Mouse (Mus musculus) myocyte (in vitro differentiated cells): ENCODE measurements around the gene Impdh2. TPM values are rescaled to one million over a fixed set of nuclear protein-coding genes. Genes with fewer than 3 reads are reported as not detected.

Experiments used
- H3K27me3 ChIP-seq: one replicate; pipeline ENCODE4 v1.6.1; 2011; ENCODE audit not compliant: control insufficient read depth, insufficient read depth, insufficient read length
- H3K36me3 ChIP-seq: one replicate; pipeline ENCODE4 v1.6.1; 2011; ENCODE audit not compliant: control insufficient read depth, insufficient read depth
- H3K4me2 ChIP-seq: one replicate; pipeline ENCODE4 v1.6.1; 2011; ENCODE audit warnings: low read depth, control low read depth
- H3K4me3 ChIP-seq: one replicate; pipeline ENCODE4 v1.5.1; 2011; ENCODE audit warnings: mild to moderate bottlenecking, control low read depth, moderate library complexity
- H3K79me2 ChIP-seq: one replicate; pipeline ENCODE4 v1.6.1; 2011; ENCODE audit not compliant: control insufficient read depth, insufficient read depth
- H3ac ChIP-seq: one replicate; pipeline ENCODE4 v1.6.1; 2011; ENCODE audit not compliant: control insufficient read depth, insufficient read length
- CEBPB ChIP-seq: IDR thresholded peaks from 2 replicates; pipeline ENCODE4 v1.6.1; 2011; ENCODE audit warnings: mild to moderate bottlenecking, moderate library complexity; ENCODE audit not compliant: poor library complexity, insufficient read depth, severe bottlenecking
- E2F4 ChIP-seq: IDR thresholded peaks from one replicate; pipeline ENCODE4 v1.6.1; 2011; ENCODE audit warnings: mild to moderate bottlenecking, control low read depth, moderate library complexity; ENCODE audit not compliant: insufficient read depth
- MAX ChIP-seq: IDR thresholded peaks from one replicate; pipeline ENCODE4 v1.6.1; 2011; ENCODE audit warnings: low read depth, mild to moderate bottlenecking, control low read depth
- MYOD1 ChIP-seq, 3 experiments: IDR thresholded peaks; one replicate each; pipeline ENCODE4 v1.6.1; 2011; ENCODE audit warnings: control low read depth in 2 of 3, low read depth in 2 of 3, mild to moderate bottlenecking in 2 of 3, moderate library complexity in 1 of 3; ENCODE audit not compliant: insufficient read length in 2 of 3, control insufficient read depth in 1 of 3
- MYOG ChIP-seq, 3 experiments: IDR thresholded peaks; one replicate each; pipeline ENCODE4 v1.6.1; 2011; ENCODE audit warnings: control low read depth in 2 of 3, low read depth in 2 of 3, mild to moderate bottlenecking in 2 of 3; ENCODE audit not compliant: insufficient read length in 2 of 3, control insufficient read depth in 1 of 3, insufficient read depth in 1 of 3
- POLR2A ChIP-seq: IDR thresholded peaks from one replicate; pipeline ENCODE4 v1.6.1; 2011; ENCODE audit warnings: low read depth, mild to moderate bottlenecking, control low read depth, moderate library complexity; ENCODE audit not compliant: insufficient read length
- POLR2AphosphoS2 ChIP-seq: IDR thresholded peaks from one replicate; pipeline ENCODE4 v1.6.1; 2011; ENCODE audit warnings: low read depth, control low read depth; ENCODE audit not compliant: insufficient read length
- REST ChIP-seq: IDR thresholded peaks from one replicate; pipeline ENCODE4 v1.6.1; 2011; ENCODE audit warnings: mild to moderate bottlenecking, control low read depth, moderate library complexity; ENCODE audit not compliant: insufficient read depth, insufficient read length
- SRF ChIP-seq: IDR thresholded peaks from one replicate; pipeline ENCODE4 v1.6.1; 2011; ENCODE audit warnings: low read depth; ENCODE audit not compliant: control insufficient read depth, insufficient read length
- TCF12 ChIP-seq: IDR thresholded peaks from one replicate; pipeline ENCODE4 v1.6.1; 2011; ENCODE audit warnings: mild to moderate bottlenecking, control low read depth; ENCODE audit not compliant: poor library complexity, insufficient read depth, severe bottlenecking
- TCF3 ChIP-seq: IDR thresholded peaks from one replicate; pipeline ENCODE4 v1.6.1; 2011; ENCODE audit warnings: low read depth, control low read depth; ENCODE audit not compliant: insufficient read length
- USF1 ChIP-seq: IDR thresholded peaks from one replicate; pipeline ENCODE4 v1.6.1; 2011; ENCODE audit warnings: low read depth, mild to moderate bottlenecking, control low read depth, moderate library complexity
- polyA plus RNA-seq: library from polyadenylated mRNA; unstranded; fragments of >200 nt; fragmentation: generic; extraction: Trizol; gene quantifications from one replicate; pipeline ENCODE4 v1.2.1, GENCODE M21; 2012; ENCODE audit warnings: missing spikeins

Impdh2 gene
- 129 TPM for polyA plus RNA-seq

DNA sequence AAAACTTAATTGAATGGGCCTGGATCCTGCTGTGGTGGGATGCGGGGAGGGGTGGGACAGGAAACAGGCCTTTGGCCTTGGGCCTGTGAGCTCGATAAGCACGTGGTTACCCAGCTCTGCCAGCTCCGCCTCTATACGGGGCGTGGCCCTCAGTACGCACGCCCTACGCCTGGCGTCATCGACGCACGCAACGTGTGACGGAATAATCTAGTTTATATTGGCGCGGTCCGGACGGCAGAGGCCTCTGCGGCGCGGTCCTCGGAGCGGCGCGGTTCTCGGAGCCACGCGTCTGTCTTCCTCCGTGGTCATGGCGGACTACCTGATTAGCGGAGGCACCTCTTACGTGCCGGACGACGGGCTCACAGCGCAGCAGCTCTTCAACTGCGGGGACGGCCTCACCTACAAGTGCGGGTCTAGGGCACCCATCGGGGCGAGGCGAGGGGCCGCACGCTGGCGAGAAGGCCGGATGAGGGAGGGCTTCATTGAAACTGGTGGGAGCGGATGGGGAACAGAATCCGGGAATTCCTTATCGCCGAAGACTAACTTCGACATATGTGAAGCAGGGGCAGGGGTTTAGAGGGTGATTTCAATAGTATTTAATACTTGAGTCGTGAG, at the start of gene Impdh2:
Gene Impdh2 (plus strand): TSS at position 60 of the 615 bp plus-strand sequence.
- H3K79me2 ChIP-seq = peaks cover 20% of the 10 kb centered on the region
- peak within 1 kb of the TSS; percentile 9 for H3ac ChIP-seq
- TF ChIP-seq REST = no peak
- TF ChIP-seq CEBPB = no peak
- no peak for TF ChIP-seq MYOG (IDR thresholded peaks at IDR 0.05; ENCODE audit: control insufficient read depth in 1 of 3, insufficient read depth in 1 of 3, insufficient read length in 2 of 3, low read depth in 2 of 3)
- TF ChIP-seq MYOD1 (IDR thresholded peaks at IDR 0.05; ENCODE audit: control insufficient read depth in 1 of 3, insufficient read length in 2 of 3, low read depth in 2 of 3) = no peak
- no peak for TF ChIP-seq TCF3
- peak; percentile 99 for TF ChIP-seq POLR2AphosphoS2
- peak; percentile 41 for TF ChIP-seq SRF
- peak; percentile 19 for TF ChIP-seq MAX
- peak; percentile 91 for TF ChIP-seq POLR2A
- no peak for TF ChIP-seq E2F4
- TF ChIP-seq TCF12 = no peak
- TF ChIP-seq USF1 = peak; percentile 33
- H3K4me2 ChIP-seq = peak within 1 kb of the TSS; percentile 87
- no peaks in the 10 kb centered on the region for H3K27me3 ChIP-seq
- H3K4me3 ChIP-seq = peak within 1 kb of the TSS; percentile 40
- H3K36me3 ChIP-seq = peaks cover 34% of the 10 kb centered on the region

DNA sequence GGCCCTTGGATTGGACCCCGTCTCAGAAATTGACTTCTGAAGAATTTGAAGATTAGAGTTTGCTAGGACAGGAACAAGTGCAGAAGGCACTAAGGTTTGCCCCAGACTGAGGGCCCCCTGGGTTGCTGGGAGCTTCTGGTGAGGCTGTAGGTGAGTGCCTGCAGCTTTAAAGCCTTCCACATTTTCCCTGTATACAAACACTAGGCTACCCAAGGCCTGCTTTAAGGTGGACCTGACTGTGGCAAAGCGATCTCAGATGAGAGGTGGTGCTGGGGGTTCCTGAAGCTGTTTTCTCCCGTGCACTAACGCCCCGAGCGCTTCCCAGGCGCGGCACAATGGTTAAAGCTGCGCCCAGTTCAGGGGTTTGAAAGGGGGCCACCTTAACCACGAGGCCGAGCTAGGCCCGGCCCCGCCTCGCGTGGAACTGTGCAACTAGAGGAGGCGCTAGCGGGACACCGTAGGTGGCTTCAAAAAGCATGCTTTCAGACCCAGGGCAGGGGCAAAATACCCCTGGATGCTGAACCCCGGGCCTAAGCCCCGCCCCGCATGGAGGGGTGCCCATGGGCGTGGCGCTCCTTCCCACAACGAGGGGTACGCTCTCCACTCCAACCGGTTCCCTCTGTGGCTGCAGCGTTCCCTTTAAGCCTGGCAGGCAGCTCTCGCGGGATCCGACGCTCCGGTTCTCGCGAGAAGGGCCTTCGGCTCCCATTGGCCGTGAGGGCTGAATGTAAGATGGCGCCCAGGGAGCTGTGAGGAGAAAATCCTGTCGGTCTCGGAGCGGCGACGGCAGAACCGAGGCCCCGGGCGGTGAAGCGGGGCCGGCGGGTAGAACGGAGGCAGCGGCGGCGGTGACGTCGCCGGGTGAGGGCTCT, 43.5 kb upstream of the Impdh2 start, which contains the start of gene Qrich1:
Gene Qrich1 (plus strand): TSS at position 427 of the 872 bp plus-strand sequence.
- Histone ChIP-seq H3K4me3 (peak within 1 kb of the TSS; percentile 73), H3K27me3 (no peaks in the 10 kb centered on the region), H3K36me3 (peaks cover 29% of the 10 kb centered on the region), H3K4me2 (peak within 1 kb of the TSS; percentile 79), H3ac (peak within 1 kb of the TSS; percentile 97), H3K79me2 (peaks cover 39% of the 10 kb centered on the region)
- TF ChIP-seq CEBPB (no peak), MAX (no peak), MYOG (IDR thresholded peaks at IDR 0.05; ENCODE audit: control insufficient read depth in 1 of 3, insufficient read depth in 1 of 3, insufficient read length in 2 of 3, low read depth in 2 of 3) (no peak), TCF3 (no peak), USF1 (no peak), POLR2A (peak; percentile 84), REST (no peak), MYOD1 (IDR thresholded peaks at IDR 0.05; ENCODE audit: control insufficient read depth in 1 of 3, insufficient read length in 2 of 3, low read depth in 2 of 3) (no peak), E2F4 (no peak), POLR2AphosphoS2 (peak; percentile 50), SRF (peak; percentile 2)

- TF ChIP-seq REST = no peak
- no peak for TF ChIP-seq MAX
- TF ChIP-seq POLR2AphosphoS2 = peak; percentile 46
- peak in 2 of 3 experiments; percentile 10 to 20 for TF ChIP-seq MYOG (IDR thresholded peaks at IDR 0.05; ENCODE audit: control insufficient read depth in 1 of 3, insufficient read depth in 1 of 3, insufficient read length in 2 of 3, low read depth in 2 of 3)
- peak overlapping the region; percentile 79 for H3K4me2 ChIP-seq
- H3K36me3 ChIP-seq = peaks cover 22% of the 10 kb centered on the region
- peaks cover 46% of the 10 kb centered on the region for H3K79me2 ChIP-seq
- H3ac ChIP-seq = peak overlapping the region; percentile 97
- H3K27me3 ChIP-seq = no peaks in the 10 kb centered on the region
- H3K4me3 ChIP-seq = peak overlapping the region; percentile 73
These were observed 42.7 kb upstream of the Impdh2 start for GRCm38 (mm10) chr9:108517253-108517930.

DNA sequence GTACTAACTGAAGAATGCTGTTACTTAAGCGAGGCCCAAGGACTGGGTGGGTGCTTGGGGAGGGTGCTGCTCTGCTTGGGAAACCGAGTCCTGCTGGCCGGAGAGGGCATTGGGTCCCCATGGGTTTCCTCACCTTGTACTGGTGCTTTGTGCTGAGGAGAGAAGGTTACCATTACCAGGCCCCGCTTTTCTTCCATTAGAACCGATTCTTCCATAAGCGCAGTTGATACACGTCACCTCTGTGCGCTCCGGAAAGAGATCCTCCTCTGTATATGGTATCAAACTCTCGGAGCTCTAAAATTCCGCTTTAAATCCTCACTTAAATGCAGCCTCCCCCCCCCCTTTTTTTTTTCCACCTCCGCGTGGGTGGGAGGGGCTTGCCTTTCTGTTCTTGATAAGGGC, 42.2 kb upstream of the Impdh2 start:
- Histone ChIP-seq H3ac (peak overlapping the region; percentile 97), H3K36me3 (peaks cover 17% of the 10 kb centered on the region), H3K27me3 (no peaks in the 10 kb centered on the region), H3K4me2 (peak overlapping the region; percentile 79), H3K79me2 (peaks cover 52% of the 10 kb centered on the region), H3K4me3 (peak overlapping the region; percentile 73)
- no peak for TF ChIP-seq MYOG (IDR thresholded peaks at IDR 0.05; ENCODE audit: control insufficient read depth in 1 of 3, insufficient read depth in 1 of 3, insufficient read length in 2 of 3, low read depth in 2 of 3)
- TF ChIP-seq TCF12 = no peak
- no peak for TF ChIP-seq USF1
- no peak for TF ChIP-seq POLR2AphosphoS2
- TF ChIP-seq POLR2A = no peak
- TF ChIP-seq MAX = no peak
- TF ChIP-seq SRF = no peak
- TF ChIP-seq TCF3 = no peak
- no peak for TF ChIP-seq MYOD1 (IDR thresholded peaks at IDR 0.05; ENCODE audit: control insufficient read depth in 1 of 3, insufficient read length in 2 of 3, low read depth in 2 of 3)
- TF ChIP-seq REST = no peak
- no peak for TF ChIP-seq CEBPB
